Mouse (Mus musculus): ENCODE measurements around the gene Gpnmb. TPM values are rescaled to one million over a fixed set of nuclear protein-coding genes. Genes with fewer than 3 reads are reported as not detected.

The Gpnmb gene
- polyA plus RNA-seq, 1 experiment = 3.8 TPM

- DNase-seq (ENCODE audit: low read depth in 1 of 2, low spot score in 2 of 2) = no peak
- WGBS = 95% methylated on average over 4 of the region's 4 CpGs
- Histone ChIP-seq H3K4me3 (ENCODE audit: extremely low read depth, insufficient read depth, insufficient read length) (no peak overlapping the region), H3K36me3 (ENCODE audit: control insufficient read depth, insufficient read depth, low read length) (peaks cover 26% of the 10 kb centered on the region), H3K27me3 (ENCODE audit: control insufficient read depth, insufficient read depth, low read length) (no peaks in the 10 kb centered on the region), H3K27ac (ENCODE audit: insufficient read depth, low read length) (no peak overlapping the region), H3K4me1 (ENCODE audit: control insufficient read depth, insufficient read depth, insufficient read length) (no peaks in the 10 kb centered on the region)
- TF ChIP-seq CTCF (IDR thresholded peaks at IDR 0.05; ENCODE audit: extremely low read depth, insufficient read depth, insufficient read length, insufficient replicate concordance) (no peak), POLR2A (IDR thresholded peaks at IDR 0.05; ENCODE audit: low read depth, low read length) (no peak)
These were observed 46.7 kb downstream of the Gpnmb start for GRCm38 (mm10) chr6:49083008-49083407.

DNA sequence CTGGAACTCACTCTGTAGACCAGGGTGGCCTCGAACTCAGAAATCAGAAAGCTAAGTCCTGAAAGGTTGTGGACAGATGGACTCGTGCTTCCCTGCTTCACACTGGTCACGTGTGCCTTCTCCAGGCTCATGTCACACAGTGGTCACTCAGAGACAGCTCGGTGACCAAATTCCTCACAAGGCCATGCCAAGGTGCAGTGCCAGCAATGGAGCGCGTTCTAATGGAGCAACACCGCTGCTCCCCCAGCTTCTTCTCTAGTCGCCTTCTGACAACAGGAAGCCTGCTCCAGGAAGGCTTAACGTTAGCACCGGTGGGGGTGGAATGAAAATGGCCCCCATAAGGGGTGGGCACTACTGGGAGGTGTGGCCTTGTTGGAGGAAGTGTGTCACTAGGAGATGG, 58.6 kb downstream of the Gpnmb start:
- Histone ChIP-seq H3K27ac (ENCODE audit: insufficient read depth, low read length) (no peak overlapping the region), H3K27me3 (ENCODE audit: control insufficient read depth, insufficient read depth, low read length) (no peaks in the 10 kb centered on the region), H3K4me1 (ENCODE audit: control insufficient read depth, insufficient read depth, insufficient read length) (no peaks in the 10 kb centered on the region), H3K4me3 (ENCODE audit: extremely low read depth, insufficient read depth, insufficient read length) (no peak overlapping the region), H3K36me3 (ENCODE audit: control insufficient read depth, insufficient read depth, low read length) (peaks cover 2% of the 10 kb centered on the region)
- no peak for TF ChIP-seq POLR2A (IDR thresholded peaks at IDR 0.05; ENCODE audit: low read depth, low read length)
- TF ChIP-seq CTCF (IDR thresholded peaks at IDR 0.05; ENCODE audit: extremely low read depth, insufficient read depth, insufficient read length, insufficient replicate concordance) = no peak
- no peak for DNase-seq (ENCODE audit: low read depth in 1 of 2, low spot score in 2 of 2)
- WGBS = 89% methylated on average over 10 of the region's 10 CpGs

- DNase-seq (ENCODE audit: low read depth in 1 of 2, low spot score in 2 of 2) = no peak
- H3K36me3 ChIP-seq (ENCODE audit: control insufficient read depth, insufficient read depth, low read length) = peaks cover 2% of the 10 kb centered on the region
These were observed 60.1 kb downstream of the Gpnmb start for GRCm38 (mm10) chr6:49096421-49096820.

GRCm38 (mm10) chr6:49096933-49097461, 60.7 kb downstream of the Gpnmb start:
- Histone ChIP-seq H3K4me1 (ENCODE audit: control insufficient read depth, insufficient read depth, insufficient read length) (no peaks in the 10 kb centered on the region), H3K27ac (ENCODE audit: insufficient read depth, low read length) (no peak overlapping the region), H3K27me3 (ENCODE audit: control insufficient read depth, insufficient read depth, low read length) (no peaks in the 10 kb centered on the region), H3K36me3 (ENCODE audit: control insufficient read depth, insufficient read depth, low read length) (peaks cover 2% of the 10 kb centered on the region; the same call in 1 of the 2 replicates), H3K4me3 (ENCODE audit: extremely low read depth, insufficient read depth, insufficient read length) (no peak overlapping the region)
- WGBS = 86% methylated on average over 13 of the region's 13 CpGs
- no peak for TF ChIP-seq POLR2A (IDR thresholded peaks at IDR 0.05; ENCODE audit: low read depth, low read length)
- TF ChIP-seq CTCF (IDR thresholded peaks at IDR 0.05; ENCODE audit: extremely low read depth, insufficient read depth, insufficient read length, insufficient replicate concordance) = no peak
- DNase-seq (ENCODE audit: low read depth in 1 of 2, low spot score in 2 of 2) = no peak

More at GRCm38 (mm10) chr6:49096421-49096820, 60.1 kb downstream of the Gpnmb start:
- 90% methylated on average over 7 of the region's 7 CpGs for WGBS
- H3K4me3 ChIP-seq (ENCODE audit: extremely low read depth, insufficient read depth, insufficient read length) = no peak overlapping the region
- H3K4me1 ChIP-seq (ENCODE audit: control insufficient read depth, insufficient read depth, insufficient read length) = no peaks in the 10 kb centered on the region
- H3K27ac ChIP-seq (ENCODE audit: insufficient read depth, low read length) = no peak overlapping the region
- TF ChIP-seq POLR2A (IDR thresholded peaks at IDR 0.05; ENCODE audit: low read depth, low read length) = no peak
- no peak for TF ChIP-seq CTCF (IDR thresholded peaks at IDR 0.05; ENCODE audit: extremely low read depth, insufficient read depth, insufficient read length, insufficient replicate concordance)
- H3K27me3 ChIP-seq (ENCODE audit: control insufficient read depth, insufficient read depth, low read length) = no peaks in the 10 kb centered on the region

DNA sequence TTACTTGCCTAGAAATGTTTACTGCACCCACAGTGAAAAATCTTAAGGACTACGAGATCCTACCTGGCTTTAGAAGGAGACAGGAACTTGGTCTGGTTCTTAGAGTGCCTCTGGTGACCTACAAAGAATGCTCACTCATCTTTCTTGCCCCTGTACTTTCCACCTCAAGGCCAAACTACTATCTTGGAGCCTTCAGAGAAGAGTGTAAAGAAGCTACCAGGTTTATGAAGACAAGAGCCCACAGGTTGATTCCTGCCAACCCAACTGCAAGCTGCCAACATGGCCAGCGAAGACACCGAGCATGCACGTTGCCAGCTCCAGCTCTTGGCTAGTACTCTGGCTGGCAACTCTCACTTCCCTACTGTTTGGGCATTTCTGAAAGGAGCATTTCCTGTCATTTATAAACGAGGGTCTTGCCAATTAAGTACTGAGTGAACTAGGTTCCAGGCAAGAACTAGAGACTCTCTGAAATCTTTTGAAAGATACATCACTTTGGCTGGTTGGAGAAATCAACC, 61.3 kb downstream of the Gpnmb start:
- Histone ChIP-seq H3K4me3 (ENCODE audit: extremely low read depth, insufficient read depth, insufficient read length) (no peak overlapping the region), H3K27ac (ENCODE audit: insufficient read depth, low read length) (no peak overlapping the region), H3K4me1 (ENCODE audit: control insufficient read depth, insufficient read depth, insufficient read length) (no peaks in the 10 kb centered on the region), H3K36me3 (ENCODE audit: control insufficient read depth, insufficient read depth, low read length) (peaks cover 2% of the 10 kb centered on the region; the same call in 1 of the 2 replicates), H3K27me3 (ENCODE audit: control insufficient read depth, insufficient read depth, low read length) (no peaks in the 10 kb centered on the region)
- no peak for DNase-seq (ENCODE audit: low read depth in 1 of 2, low spot score in 2 of 2)
- 73% methylated on average over 5 of the region's 5 CpGs for WGBS
- TF ChIP-seq CTCF (IDR thresholded peaks at IDR 0.05; ENCODE audit: extremely low read depth, insufficient read depth, insufficient read length, insufficient replicate concordance) (no peak), POLR2A (IDR thresholded peaks at IDR 0.05; ENCODE audit: low read depth, low read length) (no peak)

DNA sequence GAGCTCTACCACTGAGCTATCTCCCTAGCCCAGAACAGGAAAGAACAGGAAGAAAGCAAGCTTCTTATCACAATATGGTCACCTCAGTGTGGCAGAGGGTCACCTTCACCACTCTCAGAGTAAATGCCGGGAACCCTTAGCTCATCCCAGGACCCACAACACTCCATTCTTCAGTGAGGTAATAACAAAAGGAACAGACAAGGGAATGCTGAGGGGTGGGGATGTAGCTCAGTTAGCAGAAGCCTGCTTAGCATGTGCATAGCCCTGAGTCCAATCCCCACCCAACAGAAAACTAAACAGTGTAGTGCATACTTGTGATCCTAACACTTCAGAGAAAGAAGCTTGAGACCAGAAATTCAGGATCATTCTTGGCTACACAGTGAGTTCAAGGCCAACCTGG, 62.7 kb downstream of the Gpnmb start:
- 92% methylated on average over 1 of the region's 1 CpGs for WGBS
- peaks cover 2% of the 10 kb centered on the region; the same call in 1 of the 2 replicates for H3K36me3 ChIP-seq (ENCODE audit: control insufficient read depth, insufficient read depth, low read length)
- TF ChIP-seq POLR2A (IDR thresholded peaks at IDR 0.05; ENCODE audit: low read depth, low read length) (no peak), CTCF (IDR thresholded peaks at IDR 0.05; ENCODE audit: extremely low read depth, insufficient read depth, insufficient read length, insufficient replicate concordance) (no peak)
- no peaks in the 10 kb centered on the region for H3K4me1 ChIP-seq (ENCODE audit: control insufficient read depth, insufficient read depth, insufficient read length)
- no peak overlapping the region for H3K4me3 ChIP-seq (ENCODE audit: extremely low read depth, insufficient read depth, insufficient read length)
- no peaks in the 10 kb centered on the region for H3K27me3 ChIP-seq (ENCODE audit: control insufficient read depth, insufficient read depth, low read length)
- no peak for DNase-seq (ENCODE audit: low read depth in 1 of 2, low spot score in 2 of 2)
- H3K27ac ChIP-seq (ENCODE audit: insufficient read depth, low read length) = no peak overlapping the region

GRCm38 (mm10) chr6:49106746-49107500, 70.6 kb downstream of the Gpnmb start:
- WGBS = 68% methylated on average over 15 of the region's 15 CpGs
- DNase-seq (ENCODE audit: low read depth in 1 of 2, low spot score in 2 of 2) = no peak
- H3K36me3 ChIP-seq (ENCODE audit: control insufficient read depth, insufficient read depth, low read length) = no peaks in the 10 kb centered on the region
- H3K4me3 ChIP-seq (ENCODE audit: extremely low read depth, insufficient read depth, insufficient read length) = no peak overlapping the region
- H3K27me3 ChIP-seq (ENCODE audit: control insufficient read depth, insufficient read depth, low read length) = no peaks in the 10 kb centered on the region
- H3K4me1 ChIP-seq (ENCODE audit: control insufficient read depth, insufficient read depth, insufficient read length) = no peaks in the 10 kb centered on the region
- TF ChIP-seq POLR2A (IDR thresholded peaks at IDR 0.05; ENCODE audit: low read depth, low read length) = no peak
- TF ChIP-seq CTCF (IDR thresholded peaks at IDR 0.05; ENCODE audit: extremely low read depth, insufficient read depth, insufficient read length, insufficient replicate concordance) = no peak
- no peak overlapping the region for H3K27ac ChIP-seq (ENCODE audit: insufficient read depth, low read length)
